Mouse (Mus musculus): Measurements from ENCODE around the gene Dct. TPM values are rescaled to one million over a fixed set of nuclear protein-coding genes. Genes with fewer than 3 reads are reported as not detected.

The Dct gene
- 1 to 10 TPM in 1 of 2 experiments, under 1 TPM in 1; 0.12 to 1.3 TPM for polyA plus RNA-seq (2017; shearing (Covaris generic))

DNA sequence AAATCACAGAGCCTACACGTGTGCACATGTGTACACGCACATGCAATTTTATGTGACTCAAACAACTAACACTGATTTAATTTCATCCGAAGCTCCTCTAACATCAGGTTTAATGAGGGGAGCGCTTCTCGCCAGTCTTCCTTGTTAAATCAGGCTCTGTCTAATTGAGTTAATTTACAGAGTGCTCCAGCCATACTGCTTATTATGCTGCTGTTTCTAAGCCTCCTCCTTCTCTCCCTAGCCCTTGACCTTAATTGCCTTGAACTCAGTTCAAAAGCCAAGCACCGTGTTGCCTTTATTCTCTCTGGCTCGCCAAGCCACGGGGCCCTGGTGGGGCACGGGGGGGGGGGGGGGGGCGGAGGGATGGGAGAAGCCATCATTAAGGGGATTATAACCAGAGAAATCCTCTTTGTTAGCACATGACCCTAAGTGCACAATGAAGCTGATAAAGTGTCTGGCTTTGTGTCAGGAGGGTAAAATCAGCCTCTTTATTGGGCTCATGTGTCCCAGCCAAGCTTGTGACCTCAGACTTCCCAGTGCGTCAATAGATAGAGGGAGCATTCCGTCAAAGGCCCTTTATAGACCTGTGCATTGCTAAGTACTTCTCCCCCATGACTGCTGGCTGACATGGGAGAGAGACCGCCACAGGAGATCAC lies at the start of gene Dct:
Gene Dct (minus strand): TSS at position 270 of the 656 bp plus-strand sequence.

Other genes starting within 250 kb of the Dct start
- gene Tgds, start 80.5 kb upstream of the Dct start, polyA plus RNA-seq (2017; shearing (Covaris generic)): 10 to 100 TPM; 23.1 to 37.5 TPM
- 10 to 100 TPM; 27.1 to 29.3 TPM for gene Gpr180, start 84.9 kb upstream of the Dct start, polyA plus RNA-seq (2017; shearing (Covaris generic))
- under 1 TPM in 1 of 2 experiments, not detected in 1; 0.42 TPM for gene Sox21, start 184.8 kb upstream of the Dct start, polyA plus RNA-seq (2017; shearing (Covaris generic))
- not detected for gene Gm9376, start 214.7 kb upstream of the Dct start, polyA plus RNA-seq (2017; shearing (Covaris generic))

Measured in inflammation-experienced regulatory T-cells (primary cell).